Mouse (Mus musculus) kidney, postnatal 14 days (tissue): Measurements from ENCODE around the gene Ece1.

ENCODE experiments used
- DNase-seq: peaks from one replicate; pipeline ENCODE4 v3.0.0; 2022; ENCODE audit warnings: mixed read lengths

Ece1 gene

GRCm38 (mm10) chr4:137992890-137993289 lies 130.9 kb downstream of the Ece1 start, which contains the start of gene Eif4g3:
Gene Eif4g3 (plus strand): TSS chr4:137993022.
- DNase-seq = no peak

- DNase-seq = peak; percentile 100
Observed at GRCm38 (mm10) chr4:137993291-137993758, 131.3 kb downstream of the Ece1 start.

- peak; percentile 58 for DNase-seq
Observed at GRCm38 (mm10) chr4:137993821-137994561, 132.0 kb downstream of the Ece1 start.

- no peak for DNase-seq
Observed at GRCm38 (mm10) chr4:137994562-137995336, 132.7 kb downstream of the Ece1 start.

- peak; percentile 52 for DNase-seq
Observed at GRCm38 (mm10) chr4:137995399-137995798, 133.4 kb downstream of the Ece1 start.

GRCm38 (mm10) chr4:137998232-137998631 lies 136.2 kb downstream of the Ece1 start:
- DNase-seq = no peak

- peak; percentile 68 for DNase-seq
Observed at GRCm38 (mm10) chr4:138000682-138001081, 138.6 kb downstream of the Ece1 start.

GRCm38 (mm10) chr4:138003909-138004610 lies 142.0 kb downstream of the Ece1 start:
- DNase-seq = peak; percentile 61

- DNase-seq = no peak
Observed at GRCm38 (mm10) chr4:138005781-138006180, 143.7 kb downstream of the Ece1 start.

GRCm38 (mm10) chr4:138006951-138007613 lies 145.0 kb downstream of the Ece1 start:
- DNase-seq = no peak

GRCm38 (mm10) chr4:138008646-138009045 lies 146.6 kb downstream of the Ece1 start:
- peak; percentile 28 for DNase-seq

- DNase-seq = no peak
Observed at GRCm38 (mm10) chr4:138009786-138010502, 147.9 kb downstream of the Ece1 start.

- DNase-seq = no peak
Observed at GRCm38 (mm10) chr4:138013723-138014479, 151.9 kb downstream of the Ece1 start.
